Mouse (Mus musculus) myocyte (in vitro differentiated cells): Measurements from ENCODE around the gene Gga2. TPM values are rescaled to one million over a fixed set of nuclear protein-coding genes. Genes with fewer than 3 reads are reported as not detected.

Experiments used
- H3K27me3 ChIP-seq: one replicate; pipeline ENCODE4 v1.6.1; 2011; ENCODE audit not compliant: control insufficient read depth, insufficient read depth, insufficient read length
- H3K36me3 ChIP-seq: one replicate; pipeline ENCODE4 v1.6.1; 2011; ENCODE audit not compliant: control insufficient read depth, insufficient read depth
- H3K4me2 ChIP-seq: one replicate; pipeline ENCODE4 v1.6.1; 2011; ENCODE audit warnings: low read depth, control low read depth
- H3K4me3 ChIP-seq: one replicate; pipeline ENCODE4 v1.5.1; 2011; ENCODE audit warnings: mild to moderate bottlenecking, control low read depth, moderate library complexity
- H3K79me2 ChIP-seq: one replicate; pipeline ENCODE4 v1.6.1; 2011; ENCODE audit not compliant: control insufficient read depth, insufficient read depth
- H3ac ChIP-seq: one replicate; pipeline ENCODE4 v1.6.1; 2011; ENCODE audit not compliant: control insufficient read depth, insufficient read length
- CEBPB ChIP-seq: IDR thresholded peaks from 2 replicates; pipeline ENCODE4 v1.6.1; 2011; ENCODE audit warnings: mild to moderate bottlenecking, moderate library complexity; ENCODE audit not compliant: poor library complexity, insufficient read depth, severe bottlenecking
- E2F4 ChIP-seq: IDR thresholded peaks from one replicate; pipeline ENCODE4 v1.6.1; 2011; ENCODE audit warnings: mild to moderate bottlenecking, control low read depth, moderate library complexity; ENCODE audit not compliant: insufficient read depth
- MAX ChIP-seq: IDR thresholded peaks from one replicate; pipeline ENCODE4 v1.6.1; 2011; ENCODE audit warnings: low read depth, mild to moderate bottlenecking, control low read depth
- MYOD1 ChIP-seq, 3 experiments: IDR thresholded peaks; one replicate each; pipeline ENCODE4 v1.6.1; 2011; ENCODE audit warnings: control low read depth in 2 of 3, low read depth in 2 of 3, mild to moderate bottlenecking in 2 of 3, moderate library complexity in 1 of 3; ENCODE audit not compliant: insufficient read length in 2 of 3, control insufficient read depth in 1 of 3
- MYOG ChIP-seq, 3 experiments: IDR thresholded peaks; one replicate each; pipeline ENCODE4 v1.6.1; 2011; ENCODE audit warnings: control low read depth in 2 of 3, low read depth in 2 of 3, mild to moderate bottlenecking in 2 of 3; ENCODE audit not compliant: insufficient read length in 2 of 3, control insufficient read depth in 1 of 3, insufficient read depth in 1 of 3
- POLR2A ChIP-seq: IDR thresholded peaks from one replicate; pipeline ENCODE4 v1.6.1; 2011; ENCODE audit warnings: low read depth, mild to moderate bottlenecking, control low read depth, moderate library complexity; ENCODE audit not compliant: insufficient read length
- POLR2AphosphoS2 ChIP-seq: IDR thresholded peaks from one replicate; pipeline ENCODE4 v1.6.1; 2011; ENCODE audit warnings: low read depth, control low read depth; ENCODE audit not compliant: insufficient read length
- REST ChIP-seq: IDR thresholded peaks from one replicate; pipeline ENCODE4 v1.6.1; 2011; ENCODE audit warnings: mild to moderate bottlenecking, control low read depth, moderate library complexity; ENCODE audit not compliant: insufficient read depth, insufficient read length
- SRF ChIP-seq: IDR thresholded peaks from one replicate; pipeline ENCODE4 v1.6.1; 2011; ENCODE audit warnings: low read depth; ENCODE audit not compliant: control insufficient read depth, insufficient read length
- TCF12 ChIP-seq: IDR thresholded peaks from one replicate; pipeline ENCODE4 v1.6.1; 2011; ENCODE audit warnings: mild to moderate bottlenecking, control low read depth; ENCODE audit not compliant: poor library complexity, insufficient read depth, severe bottlenecking
- TCF3 ChIP-seq: IDR thresholded peaks from one replicate; pipeline ENCODE4 v1.6.1; 2011; ENCODE audit warnings: low read depth, control low read depth; ENCODE audit not compliant: insufficient read length
- USF1 ChIP-seq: IDR thresholded peaks from one replicate; pipeline ENCODE4 v1.6.1; 2011; ENCODE audit warnings: low read depth, mild to moderate bottlenecking, control low read depth, moderate library complexity
- polyA plus RNA-seq: library from polyadenylated mRNA; unstranded; fragments of >200 nt; fragmentation: generic; extraction: Trizol; gene quantifications from one replicate; pipeline ENCODE4 v1.2.1, GENCODE M21; 2012; ENCODE audit warnings: missing spikeins

Gga2 gene
- polyA plus RNA-seq, 1 experiment = 63.9 TPM

DNA sequence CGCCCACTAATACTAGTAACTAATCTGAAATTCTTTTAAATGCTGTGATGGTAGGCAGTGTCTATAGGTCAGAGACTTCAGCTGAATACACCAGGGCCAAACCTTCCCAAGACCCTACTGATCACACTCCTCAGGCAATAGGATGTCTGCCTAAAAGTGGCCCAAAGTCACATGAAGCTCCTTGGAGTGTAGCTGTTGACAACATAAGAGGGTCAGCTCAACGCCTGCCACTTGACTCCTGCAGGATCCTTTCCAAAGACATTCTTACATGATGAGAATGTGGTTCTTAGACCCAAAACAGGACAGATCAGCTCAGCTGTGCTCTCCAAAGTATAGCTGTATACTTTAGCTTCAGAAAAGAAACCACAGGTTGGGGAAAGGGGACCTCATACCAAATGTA lies 78.7 kb downstream of the Gga2 start:
- Histone ChIP-seq H3K4me3 (no peak overlapping the region), H3K27me3 (no peaks in the 10 kb centered on the region), H3K36me3 (no peaks in the 10 kb centered on the region), H3K4me2 (no peak overlapping the region), H3ac (no peak overlapping the region), H3K79me2 (no peaks in the 10 kb centered on the region)
- TF ChIP-seq POLR2AphosphoS2 (no peak), E2F4 (no peak), MAX (no peak), REST (no peak), CEBPB (no peak), SRF (no peak), TCF12 (no peak), MYOG (IDR thresholded peaks at IDR 0.05; ENCODE audit: control insufficient read depth in 1 of 3, insufficient read depth in 1 of 3, insufficient read length in 2 of 3, low read depth in 2 of 3) (no peak), USF1 (no peak), TCF3 (no peak), MYOD1 (IDR thresholded peaks at IDR 0.05; ENCODE audit: control insufficient read depth in 1 of 3, insufficient read length in 2 of 3, low read depth in 2 of 3) (no peak), POLR2A (no peak)

- Histone ChIP-seq H3K27me3 (no peaks in the 10 kb centered on the region), H3K4me2 (no peak overlapping the region), H3K79me2 (no peaks in the 10 kb centered on the region), H3K36me3 (no peaks in the 10 kb centered on the region), H3K4me3 (no peak overlapping the region), H3ac (no peak overlapping the region)
- TF ChIP-seq POLR2A = no peak
- TF ChIP-seq MAX = no peak
- TF ChIP-seq MYOG (IDR thresholded peaks at IDR 0.05; ENCODE audit: control insufficient read depth in 1 of 3, insufficient read depth in 1 of 3, insufficient read length in 2 of 3, low read depth in 2 of 3) = no peak
- no peak for TF ChIP-seq E2F4
- TF ChIP-seq SRF = no peak
- TF ChIP-seq CEBPB = no peak
- TF ChIP-seq MYOD1 (IDR thresholded peaks at IDR 0.05; ENCODE audit: control insufficient read depth in 1 of 3, insufficient read length in 2 of 3, low read depth in 2 of 3) = no peak
- TF ChIP-seq REST = no peak
- TF ChIP-seq POLR2AphosphoS2 = no peak
- TF ChIP-seq TCF12 = no peak
- TF ChIP-seq TCF3 = no peak
- no peak for TF ChIP-seq USF1
These were observed 79.4 kb downstream of the Gga2 start for GRCm38 (mm10) chr7:121941640-121942039.

GRCm38 (mm10) chr7:121941016-121941415 lies 80.0 kb downstream of the Gga2 start:
- H3ac ChIP-seq = no peak overlapping the region
- no peaks in the 10 kb centered on the region for H3K27me3 ChIP-seq
- H3K36me3 ChIP-seq = no peaks in the 10 kb centered on the region
- no peak overlapping the region for H3K4me3 ChIP-seq
- no peaks in the 10 kb centered on the region for H3K79me2 ChIP-seq
- no peak overlapping the region for H3K4me2 ChIP-seq
- TF ChIP-seq TCF12 (no peak), SRF (no peak), CEBPB (no peak), POLR2A (no peak), MYOD1 (IDR thresholded peaks at IDR 0.05; ENCODE audit: control insufficient read depth in 1 of 3, insufficient read length in 2 of 3, low read depth in 2 of 3) (no peak), MAX (no peak), MYOG (IDR thresholded peaks at IDR 0.05; ENCODE audit: control insufficient read depth in 1 of 3, insufficient read depth in 1 of 3, insufficient read length in 2 of 3, low read depth in 2 of 3) (no peak), POLR2AphosphoS2 (no peak), USF1 (no peak), TCF3 (no peak), E2F4 (no peak), REST (no peak)

DNA sequence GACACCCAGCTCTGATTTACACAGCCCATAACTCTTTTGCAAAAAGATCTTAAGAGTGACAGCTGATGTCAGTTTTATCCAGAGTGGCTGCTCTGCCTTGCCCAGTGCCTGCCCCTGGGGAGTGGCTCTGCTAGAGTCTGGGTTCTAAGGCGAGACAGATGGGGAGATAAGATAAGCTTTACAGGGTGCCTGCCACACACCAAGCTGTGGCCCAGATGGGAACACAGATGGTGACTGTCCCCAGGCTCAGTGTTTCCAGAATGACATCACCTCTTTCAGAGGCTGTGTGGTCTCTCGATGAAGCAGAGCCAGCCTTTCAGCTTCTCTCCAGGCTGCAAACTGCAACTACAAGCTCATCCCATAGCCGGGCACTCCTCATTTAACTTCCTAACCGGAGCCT lies 81.3 kb downstream of the Gga2 start:
- H3K4me2 ChIP-seq = no peak overlapping the region
- H3K79me2 ChIP-seq = no peaks in the 10 kb centered on the region
- TF ChIP-seq REST (no peak), MYOD1 (IDR thresholded peaks at IDR 0.05; ENCODE audit: control insufficient read depth in 1 of 3, insufficient read length in 2 of 3, low read depth in 2 of 3) (peak in 1 of 3 experiments; percentile 16)
- H3K27me3 ChIP-seq = no peaks in the 10 kb centered on the region
- H3ac ChIP-seq = no peak overlapping the region
- H3K36me3 ChIP-seq = no peaks in the 10 kb centered on the region
- no peak overlapping the region for H3K4me3 ChIP-seq

GRCm38 (mm10) chr7:121939244-121939643 lies 81.8 kb downstream of the Gga2 start:
- Histone ChIP-seq H3K36me3 (no peaks in the 10 kb centered on the region), H3K4me3 (no peak overlapping the region), H3K79me2 (no peaks in the 10 kb centered on the region), H3ac (no peak overlapping the region), H3K27me3 (no peaks in the 10 kb centered on the region), H3K4me2 (no peak overlapping the region)
- TF ChIP-seq TCF12 (no peak), POLR2A (no peak)
